Mouse (Mus musculus): Measurements from ENCODE around the gene Papola.

Papola gene

DNA sequence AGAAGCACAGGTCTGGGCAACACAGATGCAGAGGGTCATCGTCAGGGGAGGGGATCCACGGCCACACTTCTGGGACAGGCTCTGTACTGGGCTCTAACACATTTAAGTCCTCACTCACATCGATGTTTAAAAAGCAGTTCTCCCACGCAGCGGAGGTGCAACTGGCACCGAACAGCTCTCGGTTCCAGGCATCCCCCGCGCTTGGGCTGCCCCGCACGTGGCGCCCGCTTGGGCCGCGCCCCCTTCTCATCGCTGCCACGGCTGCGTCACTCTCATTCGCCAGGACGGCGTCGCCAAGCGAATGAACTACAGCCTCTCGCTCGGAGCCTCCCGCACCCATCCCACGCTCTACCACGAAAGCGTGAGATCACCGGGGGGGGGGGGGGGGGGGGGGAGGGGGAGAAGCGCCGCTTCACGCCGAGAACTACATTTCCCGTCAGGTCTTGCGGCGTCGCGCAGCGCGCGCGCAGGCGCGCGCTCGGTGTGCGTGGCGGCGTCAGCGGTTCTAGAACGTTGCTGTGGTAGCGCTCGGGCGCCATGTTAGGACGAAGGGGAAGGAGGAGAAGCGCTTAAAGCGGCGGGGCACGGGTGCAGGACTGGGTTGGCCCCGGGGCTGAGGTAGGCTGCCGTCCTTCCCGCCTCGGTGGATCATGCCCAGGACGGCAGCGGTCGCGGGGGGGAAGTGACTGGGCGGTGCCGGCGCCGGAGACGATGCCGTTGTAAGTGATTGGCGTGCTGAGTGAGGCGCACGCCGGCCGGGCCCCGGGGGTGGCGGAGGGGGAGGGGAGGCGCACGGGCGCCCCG is at the start of gene Papola:
Papola (plus strand) TSS at position 499 of the 804 bp plus-strand sequence.
- peak; percentile 94 for DNase-seq (ENCODE audit: low read depth, low spot score)

GRCm38 (mm10) chr12:105735226-105735888 is 49.1 kb upstream of the Papola start:
- no peak for DNase-seq (ENCODE audit: low read depth, low spot score)

DNA sequence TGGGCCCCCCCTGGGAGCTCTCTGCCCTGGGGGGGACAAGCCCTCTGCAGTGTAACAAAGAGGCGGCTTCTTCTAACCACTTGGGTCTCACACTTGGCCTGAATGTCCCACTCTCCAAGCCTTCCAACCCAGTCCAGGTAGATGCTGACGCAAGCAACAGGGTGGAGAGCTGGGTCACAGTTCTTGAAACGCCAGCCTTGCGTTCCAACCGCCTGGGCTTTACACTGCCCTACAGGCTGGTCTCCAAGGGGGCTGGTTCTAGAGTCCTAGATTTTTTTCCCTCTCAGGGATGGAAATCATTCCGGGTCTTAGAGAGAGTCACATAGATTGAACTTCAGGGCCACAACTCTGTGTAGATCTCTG is 48.6 kb upstream of the Papola start:
- DNase-seq (ENCODE audit: low read depth, low spot score) = no peak

DNA sequence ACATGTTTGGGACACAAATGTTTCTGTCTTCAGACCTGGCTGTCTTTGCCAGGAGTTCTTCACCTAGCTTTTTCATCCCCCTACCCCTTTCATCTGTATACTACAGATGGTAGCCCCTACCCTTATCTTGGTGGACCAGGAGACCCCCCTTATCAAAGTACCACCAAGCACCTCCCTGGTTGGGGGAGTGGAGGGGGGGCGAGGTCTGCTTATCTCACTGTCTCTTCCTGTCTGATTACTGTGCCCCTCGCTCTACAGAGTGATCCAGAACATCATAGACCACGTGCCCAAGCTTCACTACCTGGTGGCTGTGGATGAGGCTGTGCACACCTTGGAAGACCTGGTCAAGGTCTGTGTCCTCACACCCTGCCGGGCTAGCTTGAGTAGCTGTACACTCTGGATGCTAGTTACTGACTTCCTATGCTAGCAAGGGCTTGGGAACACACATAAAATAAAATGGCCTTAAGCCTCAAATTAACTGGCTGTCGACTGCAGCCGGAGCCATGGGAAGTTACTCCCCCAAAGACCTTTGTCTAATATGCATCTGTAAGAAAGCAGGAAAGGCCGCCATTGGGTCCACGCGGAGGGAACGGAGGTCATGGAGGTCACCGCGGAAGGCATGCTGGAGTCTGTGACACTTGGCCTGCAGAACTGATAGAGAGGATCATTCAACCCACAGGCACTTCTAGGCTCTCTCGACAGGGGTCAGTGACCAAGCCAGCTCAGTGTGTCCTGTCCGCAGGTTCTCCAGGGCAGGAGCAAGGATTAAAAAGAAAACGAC is 46.0 kb upstream of the Papola start:
- DNase-seq (ENCODE audit: low read depth, low spot score) = no peak

- no peak for DNase-seq (ENCODE audit: low read depth, low spot score)
These were observed 44.8 kb upstream of the Papola start for GRCm38 (mm10) chr12:105739656-105740055.

- DNase-seq (ENCODE audit: low read depth, low spot score) = no peak
These were observed 36.4 kb upstream of the Papola start for GRCm38 (mm10) chr12:105748114-105748513.

- DNase-seq (ENCODE audit: low read depth, low spot score) = no peak
These were observed 30.7 kb upstream of the Papola start for GRCm38 (mm10) chr12:105753813-105754212.

DNA sequence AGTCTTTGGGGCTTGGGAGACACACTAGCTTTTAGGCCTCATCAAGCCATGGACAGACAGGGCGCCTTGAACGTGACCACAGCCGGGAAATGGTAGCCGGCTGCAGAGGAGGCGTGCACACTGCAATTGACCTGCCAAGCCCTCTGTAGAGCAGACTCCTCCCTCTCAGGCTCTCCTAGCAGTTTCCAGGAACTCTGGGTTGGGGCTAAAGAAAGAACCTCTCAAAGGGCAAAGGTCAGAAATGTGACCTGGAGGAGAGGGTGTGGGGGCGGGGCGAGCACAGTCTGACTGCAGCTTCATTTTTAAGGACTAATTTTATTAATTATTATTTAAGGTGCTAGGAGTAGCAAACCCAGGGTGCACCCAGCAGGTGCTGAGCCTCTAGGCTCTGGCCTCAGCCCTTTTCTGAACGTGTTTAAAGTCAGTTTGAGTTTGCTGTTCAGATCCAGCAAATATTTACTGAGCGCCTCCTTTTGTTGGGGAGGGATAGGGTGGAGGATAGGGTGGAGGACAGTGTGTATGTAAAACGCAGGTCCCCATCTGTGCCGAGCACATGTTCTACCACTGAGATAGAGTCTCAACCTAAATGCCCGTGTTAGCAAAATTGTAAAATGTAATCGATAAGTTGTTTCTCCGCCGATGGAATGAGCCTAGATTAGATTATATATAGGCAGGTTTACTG is 26.5 kb upstream of the Papola start:
- no peak for DNase-seq (ENCODE audit: low read depth, low spot score)

- no peak for DNase-seq (ENCODE audit: low read depth, low spot score)
These were observed 25.6 kb upstream of the Papola start for GRCm38 (mm10) chr12:105758911-105759310.

GRCm38 (mm10) chr12:105759849-105760478 is 24.5 kb upstream of the Papola start:
- DNase-seq (ENCODE audit: low read depth, low spot score) = no peak

DNA sequence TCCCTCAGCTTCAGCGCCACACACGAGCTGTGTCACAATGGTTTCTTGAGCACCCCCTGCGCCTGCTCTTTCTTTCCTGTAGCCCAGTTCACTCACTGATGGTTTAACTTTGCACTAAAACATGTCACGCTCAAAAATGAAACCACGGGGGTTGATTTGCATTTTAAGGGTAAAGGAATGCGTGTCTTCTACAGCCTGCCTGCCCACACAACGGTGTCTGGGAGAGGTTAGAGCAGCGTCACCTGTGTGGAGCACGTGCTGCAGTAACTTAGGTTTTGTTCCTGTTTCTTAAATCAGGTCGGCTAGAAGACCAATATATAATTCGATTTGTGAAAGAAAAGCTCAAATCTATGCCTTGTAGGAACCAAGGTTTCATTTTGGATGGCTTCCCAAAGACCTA is 23.3 kb upstream of the Papola start:
- DNase-seq (ENCODE audit: low read depth, low spot score) = peak; percentile 58

GRCm38 (mm10) chr12:105761629-105762028 is 22.9 kb upstream of the Papola start:
- DNase-seq (ENCODE audit: low read depth, low spot score) = no peak

GRCm38 (mm10) chr12:105769700-105770099 is 14.8 kb upstream of the Papola start:
- no peak for DNase-seq (ENCODE audit: low read depth, low spot score)

GRCm38 (mm10) chr12:105774871-105775270 is 9.6 kb upstream of the Papola start:
- DNase-seq (ENCODE audit: low read depth, low spot score) = no peak

GRCm38 (mm10) chr12:105777651-105778050 is 6.8 kb upstream of the Papola start:
- no peak for DNase-seq (ENCODE audit: low read depth, low spot score)

DNA sequence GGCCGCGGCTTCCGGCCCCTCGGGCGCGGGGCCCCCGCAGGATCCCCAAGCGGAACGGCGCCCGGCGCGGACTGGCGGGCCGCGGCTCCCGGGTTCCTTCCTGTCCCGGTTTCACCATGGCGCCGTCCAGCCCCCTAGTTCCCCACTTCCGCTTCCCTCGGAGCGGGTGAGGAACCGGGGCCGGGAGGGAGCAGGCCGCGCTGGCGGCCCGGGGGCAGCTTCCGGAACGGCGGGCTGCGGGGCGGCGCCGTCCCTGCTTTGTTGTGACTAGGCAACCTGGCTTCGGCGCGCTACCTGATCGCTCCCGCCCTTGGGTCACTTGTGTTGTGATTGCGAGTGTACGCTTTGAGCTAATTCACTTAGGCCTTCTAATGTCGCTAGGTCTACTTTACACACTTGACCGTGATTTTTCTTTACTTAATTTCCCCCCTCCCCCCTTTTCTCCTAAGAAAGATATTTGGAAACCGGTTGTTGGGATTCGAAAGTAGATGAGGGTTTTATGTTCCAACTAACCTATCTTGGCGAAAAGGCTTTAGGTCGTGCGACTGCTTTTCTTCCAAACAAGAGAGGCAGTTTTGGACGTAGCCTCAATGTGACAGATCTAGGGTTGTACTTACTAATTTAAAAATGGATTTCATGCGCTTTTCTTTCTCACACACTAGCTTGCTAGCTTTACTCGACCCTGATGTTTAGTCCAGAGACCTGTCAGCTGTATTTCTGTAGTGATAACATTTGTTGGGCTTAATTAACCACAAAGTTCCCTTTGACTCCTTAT is 693 bp downstream of the Papola start:
- DNase-seq (ENCODE audit: low read depth, low spot score) = peak; percentile 82

DNA sequence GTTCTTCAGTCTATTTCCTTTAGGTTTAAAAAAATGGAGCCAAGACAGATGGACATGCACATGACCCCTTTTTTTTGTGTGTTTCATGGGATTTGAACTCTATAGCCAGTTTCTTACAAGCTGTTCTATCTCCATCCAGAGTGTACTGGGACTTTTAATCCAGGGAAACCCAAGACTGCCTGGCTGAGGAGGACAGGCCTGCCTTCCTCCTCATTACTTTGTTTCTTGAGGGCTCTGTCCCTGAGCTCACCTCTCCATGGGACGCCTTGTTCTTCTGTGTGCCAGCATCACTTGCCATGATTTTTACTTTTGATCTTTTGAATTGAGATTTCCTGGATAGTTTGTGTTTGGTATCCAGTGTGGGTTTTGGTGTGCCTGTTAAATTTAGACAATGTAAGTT is 1.6 kb downstream of the Papola start:
- no peak for DNase-seq (ENCODE audit: low read depth, low spot score)

- DNase-seq (ENCODE audit: low read depth, low spot score) = no peak
These were observed 3.1 kb downstream of the Papola start for GRCm38 (mm10) chr12:105787626-105788025.

- DNase-seq (ENCODE audit: low read depth, low spot score) = no peak
These were observed 5.4 kb downstream of the Papola start for GRCm38 (mm10) chr12:105789885-105790284.

DNA sequence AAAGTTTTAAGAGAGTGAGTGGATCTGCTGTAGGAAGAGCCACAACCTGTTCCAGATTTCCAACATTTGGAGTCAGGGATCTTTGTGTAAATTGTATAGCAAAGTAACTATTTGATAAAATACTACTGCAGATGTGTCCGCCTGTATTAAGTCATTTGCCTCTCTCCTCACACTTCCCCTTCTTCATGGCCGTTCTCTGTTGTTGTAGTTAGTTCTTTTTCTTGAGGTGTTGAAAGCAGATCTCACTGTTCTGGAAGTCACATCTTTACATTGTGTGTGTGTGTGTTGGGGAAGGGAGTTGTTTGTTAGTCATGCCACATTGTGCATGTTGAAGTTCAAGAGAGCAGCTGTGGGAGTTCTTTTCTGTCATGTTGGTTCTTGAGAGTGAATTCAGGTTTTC is 10.4 kb downstream of the Papola start:
- no peak for DNase-seq (ENCODE audit: low read depth, low spot score)

DNA sequence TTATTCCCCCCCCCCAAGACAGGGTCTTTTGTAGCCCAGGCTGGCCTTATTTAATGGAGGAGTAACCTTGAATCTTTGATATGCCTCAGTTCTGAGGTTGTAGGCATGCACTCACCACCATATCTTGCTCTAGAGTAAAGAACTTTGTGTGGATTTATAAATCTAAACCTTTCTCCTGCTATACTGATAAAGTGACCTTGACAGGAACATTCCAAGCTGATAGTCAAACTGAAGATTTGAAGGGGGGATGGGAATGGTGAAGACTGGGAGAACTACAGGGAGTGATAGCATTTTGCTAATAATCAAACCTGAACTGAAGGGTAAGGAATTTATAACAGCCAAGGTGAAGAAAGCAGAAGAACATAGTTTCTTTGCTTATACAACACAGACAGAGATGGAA is 13.5 kb downstream of the Papola start:
- no peak for DNase-seq (ENCODE audit: low read depth, low spot score)

All from CD4-positive, CD25-positive, alpha-beta regulatory T cell, adult 2 months (primary cell).